Mouse (Mus musculus) intestine, embryonic 14.5 days (tissue): ENCODE data around the gene Krt86. TPM values are rescaled to one million over a fixed set of nuclear protein-coding genes. Genes with fewer than 3 reads are reported as not detected.

Experiments
- ATAC-seq: fragments of 200-750 bp; cut with Nextera tagmentation; replicated peaks from 2 replicates; pipeline ENCODE4 v1.8.0; 2017; ENCODE audit warnings: low read depth, moderate number of reproducible peaks, moderate TSS enrichment, moderate library complexity; ENCODE audit not compliant: low FRiP score, low TSS enrichment
- DNase-seq: peaks from one replicate; pipeline ENCODE4 v3.0.0-alpha.2; 2018; ENCODE audit warnings: low spot score
- H3K27ac ChIP-seq: fragments of 300-500 bp; sonication (generic); 2 replicates; pipeline ENCODE4 v1.5.1; 2014; ENCODE audit warnings: low read depth, mild to moderate bottlenecking, control low read depth
- H3K27me3 ChIP-seq: fragments of 300-500 bp; sonication (generic); replicated peaks from 2 replicates; pipeline ENCODE4 v1.6.1; 2014; ENCODE audit warnings: low read length, control low read depth; ENCODE audit not compliant: control insufficient read depth, insufficient read depth
- H3K36me3 ChIP-seq: fragments of 300-500 bp; sonication (generic); 2 replicates; pipeline ENCODE4 v1.6.1; 2014; ENCODE audit warnings: low read length, control low read depth; ENCODE audit not compliant: control insufficient read depth, insufficient read depth
- H3K4me1 ChIP-seq: fragments of 300-500 bp; sonication (generic); replicated peaks from 2 replicates; pipeline ENCODE4 v1.6.1; 2014; ENCODE audit warnings: low read length, control low read depth, mixed read lengths; ENCODE audit not compliant: control insufficient read depth, insufficient read depth
- H3K4me2 ChIP-seq: fragments of 300-500 bp; sonication (generic); 2 replicates; pipeline ENCODE4 v1.6.1; 2014; ENCODE audit warnings: low read length
- H3K4me3 ChIP-seq: fragments of 300-500 bp; sonication (generic); 2 replicates; pipeline ENCODE4 v1.5.1; 2014; ENCODE audit warnings: low read depth, low read length, control low read depth, mixed read lengths
- H3K9ac ChIP-seq: fragments of 300-500 bp; sonication (generic); 2 replicates; pipeline ENCODE4 v1.6.1; 2014; ENCODE audit warnings: mild to moderate bottlenecking, low read length
- H3K9me3 ChIP-seq: fragments of 300-500 bp; sonication (generic); 2 replicates; pipeline ENCODE4 v1.6.1; 2016; ENCODE audit warnings: low read length, control low read depth; ENCODE audit not compliant: control insufficient read depth
- WGBS: fragments of 180-500 bp; shearing (Covaris S2); extraction: QIAGEN DNeasy Blood & Tissue Kit; methylation state at CpG from one replicate; pipeline ENCODE4 v1.1.7; 2014; 5-methylcytosine and 5-hydroxymethylcytosine counted together
- polyA plus RNA-seq: library from polyadenylated mRNA; unstranded; fragments of >200 nt; fragmentation: Nextera tagmentation; extraction: Ambion mirVana; gene quantifications from 2 replicates; pipeline ENCODE4 v1.2.1, GENCODE M21; 2014

The Krt86 gene
- polyA plus RNA-seq: 0.08 TPM in 1 of 2 replicates, not detected in the other

GRCm38 (mm10) chr15:101472952-101473528, at the start of gene Krt86:
Gene Krt86 (plus strand): TSS chr15:101473478.
- no peaks in the 10 kb centered on the region for H3K36me3 ChIP-seq
- 25% methylated on average over 10 of the region's 10 CpGs for WGBS
- DNase-seq (peak; percentile 89), ATAC-seq (no peak)
- no peak within 1 kb of the TSS for H3K9ac ChIP-seq
- H3K4me2 ChIP-seq: no peak within 1 kb of the TSS
- H3K9me3 ChIP-seq: no peaks in the 10 kb centered on the region
- no peaks in the 10 kb centered on the region for H3K4me1 ChIP-seq
- no peak within 1 kb of the TSS for H3K27ac ChIP-seq
- H3K4me3 ChIP-seq: no peak within 1 kb of the TSS
- no peaks in the 10 kb centered on the region for H3K27me3 ChIP-seq

GRCm38 (mm10) chr15:101424914-101425313, 48.4 kb upstream of the Krt86 start:
- Histone ChIP-seq H3K27ac (no peak overlapping the region), H3K4me3 (no peak overlapping the region), H3K4me1 (0 out of 2 replicates have a peak, but pooled peaks cover 4% of the 10 kb centered on the region), H3K9me3 (no peaks in the 10 kb centered on the region), H3K36me3 (no peaks in the 10 kb centered on the region), H3K9ac (no peak overlapping the region), H3K4me2 (no peak overlapping the region), H3K27me3 (no peaks in the 10 kb centered on the region)
- ATAC-seq: no peak
- no peak for DNase-seq
- 26% methylated on average over 5 of the region's 5 CpGs for WGBS

GRCm38 (mm10) chr15:101436611-101437010, 36.7 kb upstream of the Krt86 start:
- no peak for ATAC-seq

GRCm38 (mm10) chr15:101438555-101438954, 34.7 kb upstream of the Krt86 start, which contains the start of gene Krt87:
Gene Krt87 (minus strand): TSS chr15:101438804.
- no peaks in the 10 kb centered on the region for H3K36me3 ChIP-seq
- no peak for ATAC-seq
- H3K4me2 ChIP-seq: peak within 1 kb of the TSS; percentile 37
- DNase-seq: no peak
- peak within 1 kb of the TSS; percentile 16 for H3K4me3 ChIP-seq
- H3K27me3 ChIP-seq: peaks cover 30% of the 10 kb centered on the region
- H3K9ac ChIP-seq: no peak within 1 kb of the TSS
- no peaks in the 10 kb centered on the region; the same call in 1 of the 2 replicates for H3K4me1 ChIP-seq
- H3K27ac ChIP-seq: no peak within 1 kb of the TSS
- 3% methylated on average over 34 of the region's 34 CpGs for WGBS
- no peaks in the 10 kb centered on the region for H3K9me3 ChIP-seq

More at GRCm38 (mm10) chr15:101436611-101437010, 36.7 kb upstream of the Krt86 start:
- no peak overlapping the region for H3K4me3 ChIP-seq
- H3K9ac ChIP-seq: no peak overlapping the region
- no peaks in the 10 kb centered on the region; the same call in 1 of the 2 replicates for H3K4me1 ChIP-seq
- H3K36me3 ChIP-seq: no peaks in the 10 kb centered on the region
- WGBS: 88% methylated on average over 7 of the region's 7 CpGs
- H3K27ac ChIP-seq: no peak overlapping the region
- H3K27me3 ChIP-seq: peaks cover 30% of the 10 kb centered on the region
- H3K4me2 ChIP-seq: no peak overlapping the region
- no peak for DNase-seq
- no peaks in the 10 kb centered on the region for H3K9me3 ChIP-seq

GRCm38 (mm10) chr15:101440837-101441236, 32.4 kb upstream of the Krt86 start:
- ATAC-seq (no peak), DNase-seq (no peak)
- Histone ChIP-seq H3K4me3 (no peak overlapping the region), H3K36me3 (no peaks in the 10 kb centered on the region), H3K27me3 (peaks cover 30% of the 10 kb centered on the region), H3K27ac (no peak overlapping the region), H3K4me2 (no peak overlapping the region), H3K9ac (no peak overlapping the region), H3K9me3 (no peaks in the 10 kb centered on the region), H3K4me1 (no peaks in the 10 kb centered on the region; the same call in 1 of the 2 replicates)
- 72% methylated on average over 4 of the region's 4 CpGs for WGBS

DNA sequence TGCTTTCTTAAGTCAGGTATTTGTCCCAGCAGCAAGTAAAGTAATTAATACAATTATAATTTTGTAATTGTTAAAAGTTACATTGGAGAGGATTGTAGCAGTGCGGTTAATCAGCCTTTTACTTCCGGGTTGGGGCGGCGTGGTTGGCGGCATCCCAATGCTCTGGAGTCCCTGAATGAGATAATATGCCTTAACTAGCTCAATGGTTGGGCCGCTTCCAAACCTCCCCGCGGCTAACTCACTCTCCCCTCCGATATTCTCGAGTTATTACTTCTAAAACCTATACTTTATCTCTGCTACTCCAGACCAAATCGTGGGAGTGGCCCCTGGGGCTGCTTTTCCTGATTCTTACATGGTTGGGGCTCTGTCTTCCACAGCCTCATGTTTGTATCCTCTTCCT, 26.7 kb upstream of the Krt86 start:
- Histone ChIP-seq H3K9me3 (no peaks in the 10 kb centered on the region), H3K4me1 (no peaks in the 10 kb centered on the region), H3K27ac (no peak overlapping the region), H3K36me3 (no peaks in the 10 kb centered on the region), H3K4me2 (no peak overlapping the region), H3K27me3 (no peaks in the 10 kb centered on the region), H3K9ac (no peak overlapping the region), H3K4me3 (no peak overlapping the region)
- no peak for DNase-seq
- no peak for ATAC-seq
- WGBS: 72% methylated on average over 11 of the region's 11 CpGs

DNA sequence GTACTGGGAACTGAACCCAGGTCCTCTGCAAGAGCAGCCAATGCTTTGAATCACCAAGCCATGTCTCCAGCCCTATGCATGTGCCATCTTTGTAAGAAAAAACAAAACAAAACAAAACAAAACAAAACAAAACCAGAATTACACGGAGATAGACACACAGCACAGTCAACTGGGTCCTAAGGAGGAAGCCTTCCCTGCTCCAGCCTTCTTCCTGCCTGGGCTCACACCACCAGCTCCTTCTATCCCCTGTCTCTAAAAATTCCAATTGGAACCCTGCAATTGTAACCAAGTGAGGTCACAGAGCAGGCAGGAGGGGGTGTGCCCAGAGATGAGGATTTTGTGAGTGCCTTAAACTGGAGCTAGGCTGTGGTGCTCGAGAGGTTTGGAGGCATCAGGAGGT, 25.8 kb upstream of the Krt86 start, which contains the start of gene Krt88:
TSS of gene Krt88 (plus strand) at position 301 of the 400 bp plus-strand sequence.
- no peak for DNase-seq
- Histone ChIP-seq H3K36me3 (no peaks in the 10 kb centered on the region), H3K27me3 (no peaks in the 10 kb centered on the region), H3K4me3 (no peak within 1 kb of the TSS), H3K4me1 (no peaks in the 10 kb centered on the region), H3K27ac (no peak within 1 kb of the TSS), H3K4me2 (no peak within 1 kb of the TSS), H3K9ac (no peak within 1 kb of the TSS), H3K9me3 (no peaks in the 10 kb centered on the region)
- WGBS: 70% methylated on average over 2 of the region's 2 CpGs
- no peak for ATAC-seq

DNA sequence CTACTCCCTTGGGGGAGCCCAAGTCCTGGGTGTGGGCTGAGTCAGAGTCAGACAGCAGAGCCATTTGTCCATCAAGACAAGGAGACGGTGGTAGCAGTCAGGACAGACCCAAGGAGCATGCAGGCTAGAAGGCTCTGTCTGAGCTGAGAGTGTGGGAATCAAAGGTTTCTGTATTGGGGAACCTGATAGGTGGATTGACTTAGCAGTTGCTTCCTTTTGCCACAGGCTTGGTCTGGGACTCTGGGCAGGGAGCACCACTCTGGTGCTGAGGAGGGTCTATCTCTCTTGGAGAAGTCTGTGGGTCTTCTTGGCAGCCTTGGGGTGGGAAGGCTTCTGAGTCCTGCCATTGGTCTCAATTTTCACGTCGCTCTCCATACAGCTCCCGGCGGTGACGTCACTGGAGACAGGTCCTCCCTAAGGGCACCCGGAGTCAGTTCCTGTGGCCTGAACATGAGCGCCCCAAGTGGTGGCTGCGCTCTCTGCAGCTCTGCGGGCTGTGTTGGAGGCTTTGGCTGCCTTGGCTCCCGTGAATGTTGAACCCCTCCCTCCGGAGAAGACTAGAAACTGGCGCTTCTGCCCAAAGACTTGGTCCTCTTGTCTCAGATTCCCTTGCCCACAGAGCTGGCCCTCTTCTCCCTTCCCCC, 20.1 kb upstream of the Krt86 start:
- ATAC-seq: peak; percentile 72; the same call in 1 of the 2 replicates
- 0 out of 2 replicates have a peak overlapping the region, but pooled peaks have one; percentile 22 for H3K4me2 ChIP-seq

More for the DNA sequence above, 20.1 kb upstream of the Krt86 start:
- Histone ChIP-seq H3K4me3 (no peak overlapping the region), H3K4me1 (no peaks in the 10 kb centered on the region), H3K27ac (no peak overlapping the region), H3K27me3 (no peaks in the 10 kb centered on the region), H3K36me3 (no peaks in the 10 kb centered on the region), H3K9ac (no peak overlapping the region), H3K9me3 (no peaks in the 10 kb centered on the region)
- WGBS: 4% methylated on average over 13 of the region's 13 CpGs
- DNase-seq: peak; percentile 92
